Mouse (Mus musculus) A20 (cell line): ENCODE measurements at regions not wholly inside any gene's neighbourhood (a gene's known extent, or its start where the extent isn't known, plus 50 kb on each side); places are given as distances from the start of the nearest gene placed in this dataset.

ENCODE experiments used
- DNase-seq: peaks from one replicate; pipeline ENCODE4 v3.0.0-alpha.2; 2011; ENCODE audit warnings: low read depth, low spot score

DNA sequence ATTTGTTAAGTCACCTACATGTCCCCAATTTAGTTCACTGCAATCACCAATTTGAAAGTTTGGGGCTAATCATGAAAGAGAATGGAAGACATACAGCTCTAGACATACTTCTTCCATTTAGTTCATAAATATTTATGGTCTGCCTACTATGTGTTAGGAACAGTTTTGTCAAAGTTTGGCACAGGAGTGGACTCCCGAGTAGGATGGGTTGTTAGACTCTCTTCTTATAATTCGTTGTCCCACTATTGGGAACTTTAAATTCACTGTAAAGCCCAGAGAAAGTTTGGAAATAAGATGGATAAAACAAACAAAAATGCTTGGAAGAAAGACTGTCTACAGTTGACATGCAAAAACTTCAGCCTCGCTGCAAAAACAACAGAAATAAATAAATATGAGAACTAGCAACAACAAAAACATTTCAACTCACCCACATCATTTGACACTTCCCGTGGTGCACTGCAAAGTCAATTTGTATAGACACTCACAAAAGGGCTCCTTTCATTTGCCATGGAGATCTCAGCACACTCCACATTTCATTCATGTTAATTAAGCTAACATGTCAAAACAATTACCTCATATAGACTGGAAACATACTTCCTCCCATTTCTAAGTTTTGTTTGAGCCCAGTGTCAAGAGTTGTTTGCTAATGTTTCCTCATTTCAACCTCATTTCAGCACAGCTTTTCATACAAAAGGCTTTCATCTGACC is 570.2 kb upstream of the Kirrel3 start:
- DNase-seq: no peak

DNA sequence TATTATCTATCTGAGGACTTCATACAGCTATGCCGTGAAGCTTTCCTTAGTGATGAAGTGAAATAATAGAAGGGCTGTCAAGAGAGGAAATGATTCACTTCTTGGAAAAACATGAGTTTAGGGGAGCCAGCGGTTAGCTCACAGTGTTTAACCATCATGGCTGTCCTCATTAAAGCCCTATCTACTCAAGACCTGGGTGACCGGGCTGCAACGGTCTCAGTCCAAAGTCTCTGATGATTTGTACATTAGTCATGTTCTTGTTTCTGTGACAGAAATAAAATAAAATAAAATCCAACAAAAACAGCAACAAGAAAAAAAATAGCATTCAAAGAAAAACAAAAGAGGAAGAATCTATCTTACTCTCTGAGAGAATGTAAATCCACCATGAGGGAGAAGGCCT is 555.4 kb upstream of the Kirrel3 start:
- DNase-seq: no peak

DNA sequence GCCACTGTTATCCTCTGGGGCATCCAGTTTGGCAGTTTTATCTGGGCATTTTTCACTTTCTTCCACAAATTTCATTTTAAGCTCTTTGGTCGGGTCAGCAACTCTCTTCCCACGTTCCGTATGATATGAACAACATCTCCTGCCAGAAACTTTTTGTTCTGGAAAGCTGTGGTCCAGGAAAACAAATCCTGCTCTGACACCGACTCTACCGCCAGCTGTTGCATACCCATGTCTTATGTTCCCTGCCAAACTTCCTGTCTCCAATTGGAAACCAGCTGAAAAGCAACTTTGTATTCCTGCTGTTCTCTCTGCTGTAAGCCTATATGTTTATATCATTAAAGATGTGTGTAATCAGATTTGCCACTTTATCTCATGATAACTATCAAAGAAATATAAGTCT is 551.6 kb upstream of the Kirrel3 start:
- no peak for DNase-seq

DNA sequence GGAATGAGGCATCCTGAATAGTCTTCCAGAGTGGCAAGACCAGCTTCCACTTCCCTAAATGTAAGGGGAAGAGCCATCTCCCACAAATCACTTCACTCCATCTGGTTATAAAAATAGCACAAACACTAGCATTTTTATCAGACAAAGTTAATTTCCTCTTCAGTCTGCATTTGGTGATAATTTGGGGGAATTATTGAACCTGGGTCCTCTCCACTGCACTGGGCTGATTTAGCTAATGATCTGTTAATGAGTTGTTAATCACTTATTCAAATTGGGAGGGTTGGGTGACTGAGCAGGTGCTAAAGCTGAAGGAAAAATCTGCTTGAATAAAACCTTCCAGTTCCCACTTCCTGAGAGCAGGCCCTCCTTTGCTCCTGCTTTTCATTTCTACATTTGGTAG is 531.4 kb upstream of the Kirrel3 start:
- DNase-seq: no peak
